Mouse (Mus musculus) C2C12 (cell line): ENCODE data around the gene Paxx. TPM values are rescaled to one million over a fixed set of nuclear protein-coding genes. Genes with fewer than 3 reads are reported as not detected.

Experiments
- H3K27me3 ChIP-seq: one replicate; pipeline ENCODE4 v1.6.1; 2011; ENCODE audit not compliant: control insufficient read depth, insufficient read depth, insufficient read length
- H3K36me3 ChIP-seq: one replicate; pipeline ENCODE4 v1.6.1; 2011; ENCODE audit not compliant: control insufficient read depth, insufficient read depth
- H3K4me3 ChIP-seq: one replicate; pipeline ENCODE4 v1.5.1; 2011; ENCODE audit warnings: mild to moderate bottlenecking, control low read depth; ENCODE audit not compliant: poor library complexity, insufficient read depth, severe bottlenecking
- H3K79me2 ChIP-seq: one replicate; pipeline ENCODE4 v1.6.1; 2011; ENCODE audit not compliant: control insufficient read depth, insufficient read depth
- H3K79me3 ChIP-seq: one replicate; pipeline ENCODE4 v1.6.1; 2011; ENCODE audit warnings: low read depth, control low read depth
- H3ac ChIP-seq: one replicate; pipeline ENCODE3; 2011; ENCODE audit warnings: low read depth; ENCODE audit not compliant: control insufficient read depth, insufficient read length
- CEBPB ChIP-seq: IDR thresholded peaks from one replicate; pipeline ENCODE4 v1.6.1; 2011; ENCODE audit warnings: low read depth, mild to moderate bottlenecking, control low read depth, moderate library complexity
- CTCF ChIP-seq: IDR thresholded peaks from one replicate; pipeline ENCODE4 v1.5.1; 2011; ENCODE audit not compliant: control insufficient read depth, insufficient read depth, insufficient read length
- FOSL1 ChIP-seq: IDR thresholded peaks from one replicate; pipeline ENCODE4 v1.8.0; 2011; ENCODE audit warnings: mild to moderate bottlenecking, low read length; ENCODE audit not compliant: poor library complexity, insufficient read depth, severe bottlenecking
- MAX ChIP-seq: IDR thresholded peaks from one replicate; pipeline ENCODE4 v1.6.1; 2011; ENCODE audit warnings: mild to moderate bottlenecking, control low read depth
- MYOD1 ChIP-seq: IDR thresholded peaks from one replicate; pipeline ENCODE4 v1.6.1; 2011; ENCODE audit warnings: low read depth; ENCODE audit not compliant: control insufficient read depth, insufficient read length
- MYOG ChIP-seq: IDR thresholded peaks from one replicate; pipeline ENCODE4 v1.6.1; 2011; ENCODE audit not compliant: control insufficient read depth, insufficient read length; ENCODE audit errors: extremely low read depth
- USF1 ChIP-seq: IDR thresholded peaks from one replicate; pipeline ENCODE4 v1.6.1; 2011; ENCODE audit warnings: low read depth, mild to moderate bottlenecking, control low read depth, moderate library complexity
- polyA plus RNA-seq: library from polyadenylated mRNA; unstranded; fragments of >200 nt; fragmentation: generic; extraction: Trizol; gene quantifications from one replicate; pipeline ENCODE4 v1.2.1, GENCODE M21; 2012; ENCODE audit warnings: missing spikeins

Paxx gene
- polyA plus RNA-seq, 1 experiment: 12.3 TPM

GRCm38 (mm10) chr2:25497846-25498575 lies 37.1 kb upstream of the Paxx start:
- Histone ChIP-seq H3K36me3 (peaks cover 4% of the 10 kb centered on the region), H3K79me3 (peaks cover 9% of the 10 kb centered on the region), H3K27me3 (no peaks in the 10 kb centered on the region), H3K4me3 (no peak overlapping the region), H3ac (no peak overlapping the region), H3K79me2 (peaks cover 19% of the 10 kb centered on the region)
- TF ChIP-seq MYOG: no peak
- TF ChIP-seq CEBPB: no peak
- TF ChIP-seq MYOD1: no peak
- no peak for TF ChIP-seq FOSL1
- TF ChIP-seq CTCF: no peak
- no peak for TF ChIP-seq MAX
- TF ChIP-seq USF1: no peak

- Histone ChIP-seq H3K27me3 (peaks cover 3% of the 10 kb centered on the region), H3K79me2 (peaks cover 8% of the 10 kb centered on the region), H3K4me3 (no peak overlapping the region), H3K36me3 (no peaks in the 10 kb centered on the region), H3ac (no peak overlapping the region), H3K79me3 (peaks cover 6% of the 10 kb centered on the region)
- TF ChIP-seq CTCF: peak; percentile 21
- no peak for TF ChIP-seq MAX
- TF ChIP-seq FOSL1: no peak
These were observed 35.6 kb upstream of the Paxx start for GRCm38 (mm10) chr2:25496462-25496861.

- no peaks in the 10 kb centered on the region for H3K79me3 ChIP-seq
- peaks cover 3% of the 10 kb centered on the region for H3K27me3 ChIP-seq
- TF ChIP-seq FOSL1 (no peak), MYOG (no peak)
- H3K4me3 ChIP-seq: no peak within 1 kb of the TSS
- H3K79me2 ChIP-seq: no peaks in the 10 kb centered on the region
- H3ac ChIP-seq: no peak within 1 kb of the TSS
- H3K36me3 ChIP-seq: no peaks in the 10 kb centered on the region
These were observed 32.6 kb upstream of the Paxx start, which contains the start of gene Lcn12 for GRCm38 (mm10) chr2:25493476-25493961. TSS of gene Lcn12 (minus strand) at chr2:25493911.

GRCm38 (mm10) chr2:25492988-25493387 lies 32.1 kb upstream of the Paxx start:
- Histone ChIP-seq H3K79me3 (no peaks in the 10 kb centered on the region), H3K79me2 (no peaks in the 10 kb centered on the region), H3ac (no peak overlapping the region), H3K4me3 (no peak overlapping the region), H3K27me3 (peaks cover 3% of the 10 kb centered on the region), H3K36me3 (no peaks in the 10 kb centered on the region)
- TF ChIP-seq MAX (no peak), CEBPB (no peak), USF1 (no peak), MYOG (no peak), MYOD1 (no peak), CTCF (no peak), FOSL1 (no peak)

- TF ChIP-seq MYOD1 (no peak), MAX (no peak), FOSL1 (no peak), CEBPB (no peak), CTCF (no peak), MYOG (no peak), USF1 (no peak)
- Histone ChIP-seq H3ac (no peak overlapping the region), H3K36me3 (no peaks in the 10 kb centered on the region), H3K4me3 (no peak overlapping the region), H3K79me3 (no peaks in the 10 kb centered on the region), H3K27me3 (peaks cover 24% of the 10 kb centered on the region), H3K79me2 (no peaks in the 10 kb centered on the region)
These were observed 27.8 kb upstream of the Paxx start for GRCm38 (mm10) chr2:25488671-25489068.
